Mouse (Mus musculus) limb, embryonic 14.5 days (tissue): ENCODE data around the gene 2610318N02Rik. TPM values are rescaled to one million over a fixed set of nuclear protein-coding genes. Genes with fewer than 3 reads are reported as not detected.

ENCODE experiments used
- ATAC-seq: fragments of 200-750 bp; cut with Nextera tagmentation; 2 replicates; pipeline ENCODE4 v1.8.0; 2017; ENCODE audit warnings: low read depth, moderate number of reproducible peaks, moderate TSS enrichment; ENCODE audit not compliant: low FRiP score
- DNase-seq: peaks from one replicate; pipeline ENCODE4 v3.0.0-alpha.2; 2015; ENCODE audit warnings: low spot score
- H3K27ac ChIP-seq: fragments of 300-500 bp; sonication (generic); replicated peaks from 2 replicates; pipeline ENCODE4 v1.5.1; 2014; ENCODE audit warnings: low read depth, mild to moderate bottlenecking, low read length, moderate library complexity, mixed read lengths
- H3K27me3 ChIP-seq: fragments of 300-500 bp; sonication (generic); 2 replicates; pipeline ENCODE4 v1.6.1; 2014; ENCODE audit warnings: low read length, mixed read lengths; ENCODE audit not compliant: control insufficient read depth, insufficient read depth
- H3K36me3 ChIP-seq: fragments of 300-500 bp; sonication (generic); 2 replicates; pipeline ENCODE4 v1.6.1; 2014; ENCODE audit warnings: mild to moderate bottlenecking, low read length, moderate library complexity, mixed read lengths; ENCODE audit not compliant: control insufficient read depth, insufficient read depth
- H3K4me1 ChIP-seq: fragments of 300-500 bp; sonication (generic); 2 replicates; pipeline ENCODE4 v1.6.1; 2014; ENCODE audit warnings: antibody characterized with exemption, low read length, mixed read lengths; ENCODE audit not compliant: control insufficient read depth, insufficient read depth
- H3K4me2 ChIP-seq: fragments of 300-500 bp; sonication (generic); replicated peaks from 2 replicates; pipeline ENCODE4 v1.6.1; 2014; ENCODE audit warnings: low read depth, mild to moderate bottlenecking, low read length, moderate library complexity; ENCODE audit not compliant: severe bottlenecking
- H3K4me3 ChIP-seq: fragments of 300-500 bp; sonication (generic); replicated peaks from 2 replicates; pipeline ENCODE4 v1.5.1; 2014; ENCODE audit warnings: low read length
- H3K9ac ChIP-seq: fragments of 300-500 bp; sonication (generic); 2 replicates; pipeline ENCODE4 v1.6.1; 2014; ENCODE audit warnings: mild to moderate bottlenecking, low read depth, low read length, moderate library complexity; ENCODE audit not compliant: severe bottlenecking
- H3K9me3 ChIP-seq: fragments of 300-500 bp; sonication (generic); 2 replicates; pipeline ENCODE4 v1.6.1; 2016; ENCODE audit warnings: low read length; ENCODE audit not compliant: control insufficient read depth
- POLR2A ChIP-seq: fragments of 200-500 bp; IDR thresholded peaks from 2 replicates; pipeline ENCODE4 v1.8.0; 2012; ENCODE audit warnings: inconsistent platforms, mild to moderate bottlenecking, moderate library complexity, borderline replicate concordance; ENCODE audit not compliant: insufficient read depth, insufficient read length; ENCODE audit errors: extremely low read depth
- WGBS: fragments of 180-500 bp; shearing (Covaris S2); extraction: QIAGEN DNeasy Blood & Tissue Kit; methylation state at CpG from one replicate; pipeline ENCODE4 v1.1.7; 2014; 5-methylcytosine and 5-hydroxymethylcytosine counted together
- microRNA counts: library from miRNA; unstranded; fragments of <30 nt; microRNA quantifications from one replicate; lab custom pipeline; 2016
- microRNA-seq: library from miRNA; unstranded; fragments of <30 nt; microRNA quantifications from one replicate; pipeline ENCODE4, GENCODE M21; 2016
- polyA plus RNA-seq, 2 experiments: library from polyadenylated mRNA; depleted of rRNA in 1 of 2; stranded (reverse) in 1 of 2; unstranded in 1 of 2; fragments of >200 nt; fragmentation: Nextera tagmentation in 1 of 2; extraction: Ambion mirVana in 1 of 2; gene quantifications; 2 replicates each; pipeline versions ENCODE4 v1.2.1 to v1.2.3; 2012 to 2014

2610318N02Rik gene
- polyA plus RNA-seq, 2 experiments: 26.4 to 52.6 TPM

DNA sequence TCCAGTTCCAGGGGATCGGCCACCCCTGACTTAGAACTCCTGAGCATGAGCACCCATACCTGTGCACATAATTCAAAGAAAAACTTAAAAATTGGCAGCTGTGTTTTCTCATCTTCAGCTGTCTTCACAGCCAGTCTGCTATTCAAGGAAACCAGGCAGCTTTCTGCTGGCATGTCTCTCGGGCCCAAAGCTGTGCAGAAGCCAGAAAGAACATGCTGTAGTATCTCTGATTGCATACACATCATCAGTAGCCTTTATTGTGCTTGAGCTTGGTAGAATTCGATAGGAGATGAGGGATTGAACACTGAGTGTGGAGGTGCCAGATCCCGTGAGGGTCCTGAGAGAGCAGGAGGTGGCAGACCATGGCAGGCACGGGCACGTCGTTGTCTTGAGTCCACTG lies 52.0 kb downstream of the 2610318N02Rik start:
- ATAC-seq (no peak), DNase-seq (no peak)
- peaks cover 20% of the 10 kb centered on the region; the same call in 1 of the 2 replicates for H3K36me3 ChIP-seq
- H3K9me3 ChIP-seq: peaks cover 3% of the 10 kb centered on the region; the same call in 1 of the 2 replicates
- H3K9ac ChIP-seq: no peak overlapping the region
- no peak overlapping the region for H3K4me3 ChIP-seq
- TF ChIP-seq POLR2A: no peak
- H3K27ac ChIP-seq: no peak overlapping the region
- H3K27me3 ChIP-seq: no peaks in the 10 kb centered on the region
- H3K4me1 ChIP-seq: peaks cover 4% of the 10 kb centered on the region
- 91% methylated on average over 7 of the region's 7 CpGs for WGBS
- no peak overlapping the region for H3K4me2 ChIP-seq

DNA sequence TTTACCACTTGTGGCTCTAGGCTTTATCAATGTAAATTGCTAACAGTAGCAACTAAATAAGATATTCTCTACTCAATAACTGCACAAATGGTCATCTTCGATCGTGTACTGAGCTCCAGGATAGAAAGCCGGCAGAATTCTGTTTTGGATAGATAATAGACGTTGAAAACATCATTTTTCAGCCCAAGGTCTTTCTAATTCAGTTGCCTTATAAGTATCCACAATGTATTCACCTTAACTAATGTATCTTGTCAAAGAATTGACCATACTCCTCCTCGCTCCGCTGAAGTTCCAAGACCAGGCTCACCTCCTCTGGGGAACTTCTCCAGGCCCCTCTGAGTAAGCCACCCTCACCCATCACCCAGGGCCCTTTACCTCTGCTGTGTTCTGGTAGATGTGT lies 54.3 kb downstream of the 2610318N02Rik start:
- TF ChIP-seq POLR2A: no peak
- WGBS: 50% methylated on average over 6 of the region's 6 CpGs
- DNase-seq: no peak

DNA sequence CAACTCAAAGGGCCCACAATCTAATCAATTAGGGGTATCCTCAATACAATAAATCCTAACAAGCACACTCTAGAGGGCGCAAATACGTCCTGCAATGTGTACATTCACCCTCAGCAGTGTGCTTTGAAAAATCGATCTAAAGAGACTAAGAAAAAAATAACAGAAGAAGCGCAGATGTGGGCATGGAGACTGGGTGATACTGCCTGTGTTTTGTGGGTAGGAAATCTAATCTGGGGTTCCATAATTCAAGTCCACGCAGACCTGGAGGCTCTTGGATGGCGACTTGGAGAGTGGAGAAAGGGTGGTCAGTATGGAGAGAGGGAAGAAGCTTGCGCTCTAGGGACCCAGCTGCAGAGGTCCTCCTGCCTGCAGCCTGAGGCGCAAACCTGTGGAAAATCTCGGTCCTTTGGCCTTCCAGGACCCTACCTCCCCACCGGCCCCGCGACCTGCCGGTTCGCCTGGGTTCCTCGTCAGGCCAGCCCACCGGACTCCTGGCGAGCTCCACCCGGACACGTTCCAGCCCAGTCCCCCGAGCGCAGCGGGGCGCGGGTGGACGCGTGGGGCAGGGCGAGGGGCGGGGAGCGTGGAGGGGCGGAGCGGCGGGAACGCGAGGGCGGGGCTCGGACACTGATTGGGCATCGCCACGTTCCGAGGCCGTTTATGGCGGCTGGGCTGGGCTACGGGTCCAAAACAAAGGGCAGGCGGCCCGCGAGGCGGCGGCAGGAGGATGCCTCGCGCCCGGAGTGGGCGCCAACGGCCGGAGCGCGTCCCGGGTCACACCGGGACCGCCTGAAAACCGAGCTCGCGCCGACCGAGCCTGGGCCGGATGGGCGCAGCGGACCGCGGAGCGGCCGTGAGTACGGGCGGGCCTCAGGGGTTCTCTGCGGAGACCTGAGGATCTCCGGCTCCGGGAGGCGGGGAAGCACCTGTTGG lies 55.2 kb downstream of the 2610318N02Rik start, which contains the start of gene Ypel1:
Gene Ypel1 (plus strand): TSS at position 186 of the 933 bp plus-strand sequence.
- peak within 1 kb of the TSS; percentile 73 for H3K4me2 ChIP-seq
- peak; percentile 78 for DNase-seq
- peaks cover 4% of the 10 kb centered on the region for H3K4me1 ChIP-seq
- peak within 1 kb of the TSS; percentile 87 for H3K9ac ChIP-seq
- peak; percentile 95 for ATAC-seq
- under 1% methylated on average over 68 of the region's 76 CpGs for WGBS
- TF ChIP-seq POLR2A: peak; percentile 75; the same call in 1 of the 2 replicates
- peak within 1 kb of the TSS; percentile 79 for H3K27ac ChIP-seq
- peak within 1 kb of the TSS; percentile 78 for H3K4me3 ChIP-seq
- H3K36me3 ChIP-seq: 0 out of 2 replicates have a peak, but pooled peaks cover 2% of the 10 kb centered on the region
- no peaks in the 10 kb centered on the region for H3K9me3 ChIP-seq
- H3K27me3 ChIP-seq: no peaks in the 10 kb centered on the region

More for the DNA sequence above, 54.3 kb downstream of the 2610318N02Rik start:
- Histone ChIP-seq H3K36me3 (peaks cover 9% of the 10 kb centered on the region; the same call in 1 of the 2 replicates), H3K4me1 (peaks cover 4% of the 10 kb centered on the region), H3K4me3 (peak overlapping the region; percentile 78), H3K4me2 (peak overlapping the region; percentile 73), H3K9me3 (peaks cover 1% of the 10 kb centered on the region; the same call in 1 of the 2 replicates), H3K27ac (no peak overlapping the region), H3K9ac (peak overlapping the region; percentile 87; the same call in 1 of the 2 replicates), H3K27me3 (no peaks in the 10 kb centered on the region)
- no peak for ATAC-seq

DNA sequence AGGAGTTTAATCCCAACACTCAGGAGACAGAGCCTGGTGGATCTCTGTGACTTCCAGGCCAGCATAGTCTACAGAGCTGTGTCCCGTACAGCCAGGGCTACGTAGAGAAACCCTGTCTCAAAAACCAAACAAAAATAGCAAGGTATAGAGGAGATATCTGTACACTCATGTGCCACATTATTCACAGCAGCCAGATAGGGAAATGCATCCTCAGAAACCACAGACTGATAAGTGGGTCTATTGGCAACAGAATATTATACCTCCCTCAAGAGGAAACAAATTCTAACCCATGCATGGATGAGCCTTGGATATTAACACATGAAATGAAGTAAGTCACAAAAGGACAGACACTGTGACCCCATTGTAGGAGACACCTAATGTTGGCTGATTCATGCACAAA lies 57.4 kb downstream of the 2610318N02Rik start:
- H3K36me3 ChIP-seq: no peaks in the 10 kb centered on the region
- no peaks in the 10 kb centered on the region for H3K9me3 ChIP-seq
- H3K4me1 ChIP-seq: peaks cover 4% of the 10 kb centered on the region
- H3K27ac ChIP-seq: no peak overlapping the region
- ATAC-seq (no peak), DNase-seq (no peak)
- whole genome bisulfite sequencing: 88% methylated on average over 2 of the region's 2 CpGs
- H3K9ac ChIP-seq: no peak overlapping the region
- no peak for TF ChIP-seq POLR2A
- H3K4me3 ChIP-seq: no peak overlapping the region
- H3K27me3 ChIP-seq: no peaks in the 10 kb centered on the region
- H3K4me2 ChIP-seq: no peak overlapping the region

MicroRNAs within 50 kb of the gene (microRNA counts, 519-probe panel; counts per million panel counts)
- 4,128 counts per million, percentile 82 among the panel's probes with 10 or more counts for microRNA mmu-miR-130b (lab: Ali Mortazavi, UCI)
- microRNA mmu-miR-301b (lab: Ali Mortazavi, UCI): 2,655 counts per million, percentile 46 among the panel's probes with 10 or more counts

Small RNA genes lying within 50 kb of the gene (microRNA-seq; reads per million reads assigned to microRNA genes)
- gene Mir130b: 4,953 reads per million, percentile 88 among the genes with 10 or more reads in this experiment
- gene Mir301b: 100 reads per million, percentile 46 among the genes with 10 or more reads in this experiment

Other genes starting within 250 kb of the 2610318N02Rik start
- 31.0 and 32.4 TPM in 2 replicates for gene Ppm1f, start 228.7 kb downstream of the 2610318N02Rik start, polyA plus RNA-seq (2012; rRNA removed)
- 22.0 and 24.2 TPM in 2 replicates for gene Ppm1f, start 228.7 kb downstream of the 2610318N02Rik start, polyA plus RNA-seq (2014; fragmentation: Nextera tagmentation; extraction: Ambion mirVana)
- gene Mapk1, start 141.8 kb downstream of the 2610318N02Rik start, polyA plus RNA-seq (2012; rRNA removed): 126 and 135 TPM in 2 replicates
- gene Mapk1, start 141.8 kb downstream of the 2610318N02Rik start, polyA plus RNA-seq (2014; fragmentation: Nextera tagmentation; extraction: Ambion mirVana): 186 and 188 TPM in 2 replicates
- 20.3 and 20.7 TPM in 2 replicates for gene Ypel1, start 55.5 kb downstream of the 2610318N02Rik start, polyA plus RNA-seq (2012; rRNA removed)
- gene Ypel1, start 55.5 kb downstream of the 2610318N02Rik start, polyA plus RNA-seq (2014; fragmentation: Nextera tagmentation; extraction: Ambion mirVana): 36.9 and 42.9 TPM in 2 replicates
- 126 and 131 TPM in 2 replicates for gene Ppil2, start 13.9 kb downstream of the 2610318N02Rik start, polyA plus RNA-seq (2012; rRNA removed)
- gene Ppil2, start 13.9 kb downstream of the 2610318N02Rik start, polyA plus RNA-seq (2014; fragmentation: Nextera tagmentation; extraction: Ambion mirVana): 116 and 133 TPM in 2 replicates
- 34.8 and 35.8 TPM in 2 replicates for gene Sdf2l1, start 7.2 kb upstream of the 2610318N02Rik start, polyA plus RNA-seq (2012; rRNA removed)
- 32.2 and 38.8 TPM in 2 replicates for gene Sdf2l1, start 7.2 kb upstream of the 2610318N02Rik start, polyA plus RNA-seq (2014; fragmentation: Nextera tagmentation; extraction: Ambion mirVana)
- gene Ydjc, start 19.5 kb upstream of the 2610318N02Rik start, polyA plus RNA-seq (2012; rRNA removed): 14.1 and 15.5 TPM in 2 replicates
- 9.0 and 11.8 TPM in 2 replicates for gene Ydjc, start 19.5 kb upstream of the 2610318N02Rik start, polyA plus RNA-seq (2014; fragmentation: Nextera tagmentation; extraction: Ambion mirVana)
- gene Ccdc116, start 22.1 kb upstream of the 2610318N02Rik start, polyA plus RNA-seq (2012; rRNA removed): 2.7 and 3.5 TPM in 2 replicates
- 0.54 and 0.94 TPM in 2 replicates for gene Ccdc116, start 22.1 kb upstream of the 2610318N02Rik start, polyA plus RNA-seq (2014; fragmentation: Nextera tagmentation; extraction: Ambion mirVana)
- gene Ube2l3, start 77.5 kb upstream of the 2610318N02Rik start, polyA plus RNA-seq (2012; rRNA removed): 91.1 and 124 TPM in 2 replicates
- 304 and 323 TPM in 2 replicates for gene Ube2l3, start 77.5 kb upstream of the 2610318N02Rik start, polyA plus RNA-seq (2014; fragmentation: Nextera tagmentation; extraction: Ambion mirVana)
- 0.21 and 0.22 TPM in 2 replicates for gene Rimbp3, start 83.4 kb upstream of the 2610318N02Rik start, polyA plus RNA-seq (2012; rRNA removed)
- 0.17 and 0.26 TPM in 2 replicates for gene Rimbp3, start 83.4 kb upstream of the 2610318N02Rik start, polyA plus RNA-seq (2014; fragmentation: Nextera tagmentation; extraction: Ambion mirVana)
- gene Hic2, start 108.4 kb upstream of the 2610318N02Rik start, polyA plus RNA-seq (2012; rRNA removed): 7.8 and 9.1 TPM in 2 replicates
- 4.6 and 4.9 TPM in 2 replicates for gene Hic2, start 108.4 kb upstream of the 2610318N02Rik start, polyA plus RNA-seq (2014; fragmentation: Nextera tagmentation; extraction: Ambion mirVana)
- gene Tmem191c, start 150.9 kb upstream of the 2610318N02Rik start, polyA plus RNA-seq (2012; rRNA removed): 23.8 and 28.2 TPM in 2 replicates
- gene Tmem191c, start 150.9 kb upstream of the 2610318N02Rik start, polyA plus RNA-seq (2014; fragmentation: Nextera tagmentation; extraction: Ambion mirVana): 7.5 and 8.2 TPM in 2 replicates
- gene Serpind1, start 206.2 kb upstream of the 2610318N02Rik start, polyA plus RNA-seq (2012; rRNA removed): 0.43 and 0.51 TPM in 2 replicates
- gene Serpind1, start 206.2 kb upstream of the 2610318N02Rik start, polyA plus RNA-seq (2014; fragmentation: Nextera tagmentation; extraction: Ambion mirVana): 0.44 and 0.77 TPM in 2 replicates